Mouse (Mus musculus): ENCODE results near the gene Lmtk3. TPM values are rescaled to one million over a fixed set of nuclear protein-coding genes. Genes with fewer than 3 reads are reported as not detected.
A peak's percentile ranks its signal among the peaks of the same experiment; 100 is the strongest.

The Lmtk3 gene
- polyA plus RNA-seq, 1 experiment from 2014 or later: 1.1 TPM

DNA sequence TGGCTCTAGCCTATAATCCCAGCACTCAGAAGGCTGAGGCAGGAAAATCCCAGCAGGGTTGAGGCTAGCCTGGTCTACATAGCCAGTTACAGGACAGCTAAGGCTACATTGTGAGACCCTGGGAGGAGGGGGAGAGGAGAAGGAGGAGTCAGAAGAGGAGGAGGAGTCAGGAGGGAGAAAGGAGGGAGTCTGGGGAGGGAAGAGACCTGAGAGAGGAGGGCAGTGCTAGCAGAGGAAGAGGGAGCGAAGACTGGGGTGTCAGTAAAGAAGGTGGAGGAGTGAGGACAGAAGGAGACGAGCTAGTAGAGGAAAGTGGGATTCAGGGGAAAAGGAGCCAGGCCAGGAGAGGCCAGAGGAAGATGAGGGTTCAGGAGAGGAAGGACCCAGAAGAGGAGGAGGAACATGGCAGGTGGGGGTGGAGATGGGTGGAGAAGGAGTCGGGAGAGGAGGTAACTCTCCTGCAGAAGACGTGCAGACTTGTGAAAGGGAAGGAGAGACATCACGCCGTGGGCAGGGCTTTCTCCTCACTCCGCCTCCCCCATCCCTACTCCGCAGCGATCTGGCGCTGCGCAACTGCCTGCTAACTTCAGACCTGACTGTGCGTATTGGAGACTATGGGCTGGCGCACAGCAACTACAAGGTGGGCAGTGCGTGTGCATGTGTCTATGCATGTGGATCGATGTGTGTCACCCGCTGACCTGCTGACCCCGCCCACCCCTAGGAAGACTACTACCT is 8.4 kb downstream of the Lmtk3 start:
- Histone ChIP-seq H3K9ac (ENCODE audit: low read length) (no peak overlapping the region), H3K4me1 (ENCODE audit: control insufficient read depth in 2 of 2, insufficient read depth in 2 of 2, low read length in 2 of 2) (peaks cover 0 to under 1% of the 10 kb centered on the region in 2 experiments; a peak in 2 of 4 replicates), H3K9me3 (ENCODE audit: control insufficient read depth, low read length) (no peaks in the 10 kb centered on the region), H3K4me2 (ENCODE audit: low read length) (no peak overlapping the region), H3K27ac (replicated peaks in 1 of 2; ENCODE audit: control insufficient read depth in 1 of 2, insufficient read depth in 1 of 2, low read depth in 2 of 2, low read length in 2 of 2) (no peak overlapping the region), H3K27me3 (ENCODE audit: control insufficient read depth, insufficient read depth, low read length) (peaks cover 39% of the 10 kb centered on the region), H3K36me3 (ENCODE audit: control insufficient read depth, insufficient read depth, low read length) (no peaks in the 10 kb centered on the region), H3K4me3 (ENCODE audit: control insufficient read depth in 1 of 2, insufficient read depth in 1 of 2, low read depth in 1 of 2, low read length in 2 of 2) (no peak overlapping the region)
- WGBS: 76% methylated on average over 17 of the region's 17 CpGs
- no peak for ATAC-seq (ENCODE audit: insufficient number of reproducible peaks, insufficient read depth, low FRiP score, low read depth)

DNA sequence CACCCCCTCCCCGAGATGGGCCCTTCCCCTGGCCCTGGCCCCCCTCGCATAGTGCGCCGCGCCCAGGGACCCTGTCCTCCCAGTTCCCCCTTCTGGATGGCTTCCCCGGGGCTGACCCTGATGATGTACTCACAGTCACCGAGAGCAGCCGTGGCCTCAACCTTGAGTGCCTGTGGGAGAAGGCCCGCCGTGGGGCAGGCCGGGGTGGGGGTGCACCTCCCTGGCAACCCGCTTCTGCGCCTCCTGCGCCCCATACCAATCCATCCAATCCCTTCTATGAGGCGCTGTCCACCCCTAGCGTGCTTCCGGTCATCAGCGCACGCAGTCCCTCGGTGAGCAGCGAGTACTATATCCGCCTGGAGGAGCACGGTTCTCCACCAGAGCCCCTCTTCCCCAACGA is 9.7 kb downstream of the Lmtk3 start:
- H3K4me1 ChIP-seq (ENCODE audit: control insufficient read depth in 2 of 2, insufficient read depth in 2 of 2, low read length in 2 of 2): peaks cover 0 to 4% of the 10 kb centered on the region in 2 experiments; a peak in 3 of 4 replicates
- WGBS: 67% methylated on average over 24 of the region's 24 CpGs
- ATAC-seq (ENCODE audit: insufficient number of reproducible peaks, insufficient read depth, low FRiP score, low read depth): no peak
- no peak overlapping the region for H3K27ac ChIP-seq (replicated peaks in 1 of 2; ENCODE audit: control insufficient read depth in 1 of 2, insufficient read depth in 1 of 2, low read depth in 2 of 2, low read length in 2 of 2)
- no peaks in the 10 kb centered on the region for H3K36me3 ChIP-seq (ENCODE audit: control insufficient read depth, insufficient read depth, low read length)
- no peak overlapping the region for H3K4me2 ChIP-seq (ENCODE audit: low read length)
- peaks cover 47% of the 10 kb centered on the region for H3K27me3 ChIP-seq (ENCODE audit: control insufficient read depth, insufficient read depth, low read length)
- H3K4me3 ChIP-seq (ENCODE audit: control insufficient read depth in 1 of 2, insufficient read depth in 1 of 2, low read depth in 1 of 2, low read length in 2 of 2): no peak overlapping the region
- H3K9me3 ChIP-seq (ENCODE audit: control insufficient read depth, low read length): no peaks in the 10 kb centered on the region
- no peak overlapping the region for H3K9ac ChIP-seq (ENCODE audit: low read length)

- no peak for ATAC-seq (ENCODE audit: insufficient number of reproducible peaks, insufficient read depth, low FRiP score, low read depth)
- no peaks in the 10 kb centered on the region for H3K9me3 ChIP-seq (ENCODE audit: control insufficient read depth, low read length)
- no peak overlapping the region for H3K4me2 ChIP-seq (ENCODE audit: low read length)
- WGBS: 77% methylated on average over 35 of the region's 44 CpGs
- H3K4me3 ChIP-seq (ENCODE audit: control insufficient read depth in 1 of 2, insufficient read depth in 1 of 2, low read depth in 1 of 2, low read length in 2 of 2): no peak overlapping the region
- no peak overlapping the region for H3K9ac ChIP-seq (ENCODE audit: low read length)
- H3K27ac ChIP-seq (replicated peaks in 1 of 2; ENCODE audit: control insufficient read depth in 1 of 2, insufficient read depth in 1 of 2, low read depth in 2 of 2, low read length in 2 of 2): no peak overlapping the region
- H3K36me3 ChIP-seq (ENCODE audit: control insufficient read depth, insufficient read depth, low read length): no peaks in the 10 kb centered on the region
- H3K27me3 ChIP-seq (ENCODE audit: control insufficient read depth, insufficient read depth, low read length): peaks cover 55% of the 10 kb centered on the region
- H3K4me1 ChIP-seq (ENCODE audit: control insufficient read depth in 2 of 2, insufficient read depth in 2 of 2, low read length in 2 of 2): peaks cover 0 to 9% of the 10 kb centered on the region in 2 experiments; a peak in 3 of 4 replicates
Observed at GRCm38 (mm10) chr7:45793969-45794585, 10.5 kb downstream of the Lmtk3 start.

GRCm38 (mm10) chr7:45794971-45795370 is 11.4 kb downstream of the Lmtk3 start:
- H3K4me2 ChIP-seq (ENCODE audit: low read length): no peak overlapping the region
- H3K27ac ChIP-seq (replicated peaks in 1 of 2; ENCODE audit: control insufficient read depth in 1 of 2, insufficient read depth in 1 of 2, low read depth in 2 of 2, low read length in 2 of 2): no peak overlapping the region
- peaks cover 0 to 9% of the 10 kb centered on the region in 2 experiments; a peak in 3 of 4 replicates for H3K4me1 ChIP-seq (ENCODE audit: control insufficient read depth in 2 of 2, insufficient read depth in 2 of 2, low read length in 2 of 2)
- no peaks in the 10 kb centered on the region for H3K36me3 ChIP-seq (ENCODE audit: control insufficient read depth, insufficient read depth, low read length)
- H3K9ac ChIP-seq (ENCODE audit: low read length): no peak overlapping the region
- H3K9me3 ChIP-seq (ENCODE audit: control insufficient read depth, low read length): no peaks in the 10 kb centered on the region
- ATAC-seq (ENCODE audit: insufficient number of reproducible peaks, insufficient read depth, low FRiP score, low read depth): no peak
- H3K27me3 ChIP-seq (ENCODE audit: control insufficient read depth, insufficient read depth, low read length): peaks cover 63% of the 10 kb centered on the region
- 88% methylated on average over 29 of the region's 29 CpGs for WGBS
- no peak overlapping the region for H3K4me3 ChIP-seq (ENCODE audit: control insufficient read depth in 1 of 2, insufficient read depth in 1 of 2, low read depth in 1 of 2, low read length in 2 of 2)

GRCm38 (mm10) chr7:45796950-45797349 is 13.4 kb downstream of the Lmtk3 start:
- no peaks in the 10 kb centered on the region for H3K9me3 ChIP-seq (ENCODE audit: control insufficient read depth, low read length)
- no peak for ATAC-seq (ENCODE audit: insufficient number of reproducible peaks, insufficient read depth, low FRiP score, low read depth)
- H3K9ac ChIP-seq (ENCODE audit: low read length): no peak overlapping the region
- H3K4me3 ChIP-seq (ENCODE audit: control insufficient read depth in 1 of 2, insufficient read depth in 1 of 2, low read depth in 1 of 2, low read length in 2 of 2): no peak overlapping the region
- H3K4me2 ChIP-seq (ENCODE audit: low read length): no peak overlapping the region
- H3K27me3 ChIP-seq (ENCODE audit: control insufficient read depth, insufficient read depth, low read length): peaks cover 75% of the 10 kb centered on the region
- peaks cover 4 to 18% of the 10 kb centered on the region in 2 experiments; a peak in 3 of 4 replicates for H3K4me1 ChIP-seq (ENCODE audit: control insufficient read depth in 2 of 2, insufficient read depth in 2 of 2, low read length in 2 of 2)
- H3K36me3 ChIP-seq (ENCODE audit: control insufficient read depth, insufficient read depth, low read length): no peaks in the 10 kb centered on the region
- WGBS: 40% methylated on average over 6 of the region's 6 CpGs
- no peak overlapping the region for H3K27ac ChIP-seq (replicated peaks in 1 of 2; ENCODE audit: control insufficient read depth in 1 of 2, insufficient read depth in 1 of 2, low read depth in 2 of 2, low read length in 2 of 2)

DNA sequence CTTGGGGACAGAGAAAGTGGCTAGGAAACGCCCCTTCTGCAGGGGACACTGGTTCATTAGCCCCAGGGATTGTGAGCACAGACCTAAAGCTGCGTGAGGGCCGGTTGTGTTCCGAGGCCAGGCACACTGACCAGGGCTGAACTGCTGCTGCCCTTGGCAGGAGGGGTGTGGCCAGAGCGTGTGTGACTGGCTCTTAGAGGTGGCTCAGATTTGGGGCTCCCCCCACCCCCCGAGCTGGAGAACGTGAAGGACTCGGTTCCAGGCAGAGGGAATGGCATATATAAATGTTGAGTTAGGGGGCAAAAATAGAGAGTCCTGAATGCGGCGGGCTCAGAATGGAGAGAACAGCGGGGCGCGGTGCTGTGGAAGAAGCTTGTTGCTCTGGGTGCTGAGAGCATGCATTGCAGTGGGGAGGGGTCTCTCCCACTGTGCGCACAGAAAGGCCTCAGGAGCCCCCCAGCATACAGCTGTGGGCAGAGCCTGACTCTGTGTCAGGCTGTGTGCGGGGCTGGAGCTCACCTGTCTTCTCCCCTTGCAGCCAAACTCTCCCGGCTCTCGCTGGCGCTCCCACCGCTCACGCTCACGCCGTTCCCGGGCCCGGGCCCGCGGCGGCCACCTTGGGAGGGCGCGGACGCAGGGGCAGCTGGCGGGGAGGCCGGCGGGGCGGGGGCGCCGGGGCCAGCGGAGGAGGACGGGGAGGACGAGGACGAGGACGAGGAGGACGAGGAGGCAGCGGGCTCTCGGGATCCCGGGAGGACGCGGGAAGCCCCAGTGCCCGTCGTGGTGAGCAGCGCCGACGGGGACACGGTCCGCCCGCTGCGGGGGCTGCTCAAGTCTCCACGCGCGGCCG is 14.3 kb downstream of the Lmtk3 start:
- WGBS: 1% methylated on average over 60 of the region's 60 CpGs
- no peaks in the 10 kb centered on the region for H3K36me3 ChIP-seq (ENCODE audit: control insufficient read depth, insufficient read depth, low read length)
- ATAC-seq (ENCODE audit: insufficient number of reproducible peaks, insufficient read depth, low FRiP score, low read depth): no peak
- H3K4me3 ChIP-seq (ENCODE audit: control insufficient read depth in 1 of 2, insufficient read depth in 1 of 2, low read depth in 1 of 2, low read length in 2 of 2): peak overlapping the region; percentile 43 to 45
- peaks cover 75% of the 10 kb centered on the region for H3K27me3 ChIP-seq (ENCODE audit: control insufficient read depth, insufficient read depth, low read length)
- H3K9ac ChIP-seq (ENCODE audit: low read length): peak overlapping the region; percentile 63
- H3K4me1 ChIP-seq (ENCODE audit: control insufficient read depth in 2 of 2, insufficient read depth in 2 of 2, low read length in 2 of 2): peaks cover 4 to 18% of the 10 kb centered on the region in 2 experiments; a peak in 3 of 4 replicates
- peak overlapping the region; percentile 83 for H3K4me2 ChIP-seq (ENCODE audit: low read length)
- no peak overlapping the region for H3K27ac ChIP-seq (replicated peaks in 1 of 2; ENCODE audit: control insufficient read depth in 1 of 2, insufficient read depth in 1 of 2, low read depth in 2 of 2, low read length in 2 of 2)
- no peaks in the 10 kb centered on the region for H3K9me3 ChIP-seq (ENCODE audit: control insufficient read depth, low read length)

- no peaks in the 10 kb centered on the region for H3K36me3 ChIP-seq (ENCODE audit: control insufficient read depth, insufficient read depth, low read length)
- 2% methylated on average over 19 of the region's 19 CpGs for WGBS
- peaks cover 69% of the 10 kb centered on the region for H3K27me3 ChIP-seq (ENCODE audit: control insufficient read depth, insufficient read depth, low read length)
- no peak for ATAC-seq (ENCODE audit: insufficient number of reproducible peaks, insufficient read depth, low FRiP score, low read depth)
- peaks cover 4 to 18% of the 10 kb centered on the region in 2 experiments; a peak in 3 of 4 replicates for H3K4me1 ChIP-seq (ENCODE audit: control insufficient read depth in 2 of 2, insufficient read depth in 2 of 2, low read length in 2 of 2)
- H3K9ac ChIP-seq (ENCODE audit: low read length): peak overlapping the region; percentile 63
- H3K27ac ChIP-seq (replicated peaks in 1 of 2; ENCODE audit: control insufficient read depth in 1 of 2, insufficient read depth in 1 of 2, low read depth in 2 of 2, low read length in 2 of 2): no peak overlapping the region
- peak overlapping the region; percentile 83 for H3K4me2 ChIP-seq (ENCODE audit: low read length)
- H3K9me3 ChIP-seq (ENCODE audit: control insufficient read depth, low read length): no peaks in the 10 kb centered on the region
- H3K4me3 ChIP-seq (ENCODE audit: control insufficient read depth in 1 of 2, insufficient read depth in 1 of 2, low read depth in 1 of 2, low read length in 2 of 2): peak overlapping the region; percentile 43 to 45
Observed at GRCm38 (mm10) chr7:45798511-45798836, 14.9 kb downstream of the Lmtk3 start.

Measured in heart, embryonic 14.5 days (tissue).